Mouse (Mus musculus) heart, embryonic 13.5 days (tissue): ENCODE measurements at regions not wholly inside any gene's neighbourhood (a gene's known extent, or its start where the extent isn't known, plus 50 kb on each side); places are given as distances from the start of the nearest gene placed in this dataset.

Experiments
- ATAC-seq: fragments of 200-750 bp; cut with Nextera tagmentation; 2 replicates; pipeline ENCODE4 v1.8.0; 2017; ENCODE audit warnings: moderate TSS enrichment; ENCODE audit not compliant: insufficient number of reproducible peaks, low FRiP score, low TSS enrichment; ENCODE audit errors: extremely low read depth
- H3K27ac ChIP-seq: fragments of 300-500 bp; sonication (generic); replicated peaks from 2 replicates; pipeline ENCODE4 v1.5.1; 2015; ENCODE audit warnings: moderate library complexity, mild to moderate bottlenecking, inconsistent platforms
- H3K27me3 ChIP-seq: fragments of 300-500 bp; sonication (generic); replicated peaks from 2 replicates; pipeline ENCODE4 v1.6.1; 2015; ENCODE audit warnings: mild to moderate bottlenecking, inconsistent platforms
- H3K36me3 ChIP-seq: fragments of 300-500 bp; sonication (generic); 2 replicates; pipeline ENCODE4 v1.6.1; 2015; ENCODE audit warnings: mild to moderate bottlenecking, inconsistent platforms
- H3K4me1 ChIP-seq: fragments of 300-500 bp; sonication (generic); 2 replicates; pipeline ENCODE4 v1.6.1; 2015; ENCODE audit warnings: inconsistent platforms
- H3K4me2 ChIP-seq: fragments of 300-500 bp; sonication (generic); 2 replicates; pipeline ENCODE4 v1.6.1; 2015; ENCODE audit warnings: inconsistent platforms, mild to moderate bottlenecking, moderate library complexity
- H3K4me3 ChIP-seq: fragments of 300-500 bp; sonication (generic); 2 replicates; pipeline ENCODE4 v1.5.1; 2015; ENCODE audit warnings: moderate library complexity, mild to moderate bottlenecking, inconsistent platforms
- H3K9ac ChIP-seq: fragments of 300-500 bp; sonication (generic); 2 replicates; pipeline ENCODE4 v1.6.1; 2015; ENCODE audit warnings: inconsistent platforms, mild to moderate bottlenecking, moderate library complexity
- H3K9me3 ChIP-seq: fragments of 300-500 bp; sonication (generic); 2 replicates; pipeline ENCODE4 v1.6.1; 2016; ENCODE audit warnings: inconsistent platforms
- WGBS: fragments of 180-500 bp; shearing (Covaris S2); methylation state at CpG from one replicate; pipeline ENCODE4 v1.1.7; 2015; ENCODE audit warnings: mixed read lengths; 5-methylcytosine and 5-hydroxymethylcytosine counted together

GRCm38 (mm10) chr8:8426201-8426600, 234.8 kb downstream of the Efnb2 start:
- WGBS, result 63% methylated on average over 4 of the region's 4 CpGs
- Histone ChIP-seq H3K36me3 (no peaks in the 10 kb centered on the region), H3K27me3 (no peaks in the 10 kb centered on the region), H3K4me3 (no peak overlapping the region), H3K9me3 (no peaks in the 10 kb centered on the region), H3K9ac (no peak overlapping the region), H3K4me1 (peaks cover 7% of the 10 kb centered on the region; the same call in 1 of the 2 replicates), H3K4me2 (no peak overlapping the region), H3K27ac (no peak overlapping the region)
- ATAC-seq, result no peak

- Histone ChIP-seq H3K27ac (no peak overlapping the region), H3K9ac (no peak overlapping the region)
Observed at GRCm38 (mm10) chr8:8423443-8423842, 237.6 kb downstream of the Efnb2 start.

GRCm38 (mm10) chr8:8421713-8422112, 239.3 kb downstream of the Efnb2 start:
- WGBS, result 52% methylated on average over 5 of the region's 5 CpGs
- H3K27me3 ChIP-seq, result no peaks in the 10 kb centered on the region
- no peak for ATAC-seq
- no peak overlapping the region for H3K27ac ChIP-seq
- no peak overlapping the region for H3K4me3 ChIP-seq
- H3K4me1 ChIP-seq, result peaks cover 10% of the 10 kb centered on the region
- no peaks in the 10 kb centered on the region for H3K36me3 ChIP-seq
- no peak overlapping the region for H3K4me2 ChIP-seq
- no peaks in the 10 kb centered on the region for H3K9me3 ChIP-seq
- no peak overlapping the region for H3K9ac ChIP-seq

More at GRCm38 (mm10) chr8:8423443-8423842, 237.6 kb downstream of the Efnb2 start:
- Histone ChIP-seq H3K27me3 (no peaks in the 10 kb centered on the region), H3K36me3 (no peaks in the 10 kb centered on the region), H3K4me1 (peaks cover 10% of the 10 kb centered on the region), H3K4me2 (no peak overlapping the region), H3K9me3 (no peaks in the 10 kb centered on the region), H3K4me3 (no peak overlapping the region)
- 85% methylated on average over 2 of the region's 2 CpGs for WGBS
- no peak for ATAC-seq

- no peak for ATAC-seq
- H3K4me2 ChIP-seq, result no peak overlapping the region
- H3K4me3 ChIP-seq, result no peak overlapping the region
- no peak overlapping the region for H3K27ac ChIP-seq
- no peak overlapping the region for H3K9ac ChIP-seq
- H3K36me3 ChIP-seq, result no peaks in the 10 kb centered on the region
- no peaks in the 10 kb centered on the region for H3K9me3 ChIP-seq
- whole genome bisulfite sequencing, result 73% methylated on average over 15 of the region's 15 CpGs
- peaks cover 13% of the 10 kb centered on the region for H3K4me1 ChIP-seq
- no peaks in the 10 kb centered on the region for H3K27me3 ChIP-seq
Observed at GRCm38 (mm10) chr8:8419360-8420330, 241.4 kb downstream of the Efnb2 start.

- peaks cover 13% of the 10 kb centered on the region for H3K4me1 ChIP-seq
- H3K4me2 ChIP-seq, result no peak overlapping the region
- 84% methylated on average over 6 of the region's 6 CpGs for WGBS
- no peaks in the 10 kb centered on the region for H3K36me3 ChIP-seq
- no peak overlapping the region for H3K4me3 ChIP-seq
- no peaks in the 10 kb centered on the region for H3K27me3 ChIP-seq
- no peak overlapping the region for H3K27ac ChIP-seq
- H3K9me3 ChIP-seq, result no peaks in the 10 kb centered on the region
- no peak for ATAC-seq
- no peak overlapping the region for H3K9ac ChIP-seq
Observed at GRCm38 (mm10) chr8:8418929-8419328, 242.1 kb downstream of the Efnb2 start.

GRCm38 (mm10) chr8:8418525-8418924, 242.5 kb downstream of the Efnb2 start:
- H3K9me3 ChIP-seq, result no peaks in the 10 kb centered on the region
- no peak overlapping the region for H3K4me2 ChIP-seq
- H3K9ac ChIP-seq, result no peak overlapping the region
- no peak overlapping the region for H3K4me3 ChIP-seq
- 77% methylated on average over 2 of the region's 2 CpGs for WGBS
- no peak for ATAC-seq
- H3K4me1 ChIP-seq, result peaks cover 13% of the 10 kb centered on the region
- no peaks in the 10 kb centered on the region for H3K27me3 ChIP-seq
- H3K27ac ChIP-seq, result no peak overlapping the region
- no peaks in the 10 kb centered on the region for H3K36me3 ChIP-seq

GRCm38 (mm10) chr8:8416092-8416701, 244.8 kb downstream of the Efnb2 start:
- H3K4me2 ChIP-seq, result no peak overlapping the region
- H3K27ac ChIP-seq, result no peak overlapping the region
- WGBS, result 50% methylated on average over 10 of the region's 10 CpGs
- no peak overlapping the region for H3K9ac ChIP-seq
- H3K9me3 ChIP-seq, result no peaks in the 10 kb centered on the region
- no peak overlapping the region for H3K4me3 ChIP-seq
- ATAC-seq, result no peak
- peaks cover 6% of the 10 kb centered on the region; the same call in 1 of the 2 replicates for H3K4me1 ChIP-seq
- H3K27me3 ChIP-seq, result no peaks in the 10 kb centered on the region
- no peaks in the 10 kb centered on the region for H3K36me3 ChIP-seq

- Histone ChIP-seq H3K27me3 (no peaks in the 10 kb centered on the region), H3K4me2 (no peak overlapping the region), H3K9ac (no peak overlapping the region), H3K4me3 (no peak overlapping the region), H3K9me3 (no peaks in the 10 kb centered on the region), H3K4me1 (no peaks in the 10 kb centered on the region), H3K27ac (no peak overlapping the region), H3K36me3 (no peaks in the 10 kb centered on the region)
- 60% methylated on average over 3 of the region's 3 CpGs for WGBS
- ATAC-seq, result no peak; the same call in 1 of the 2 replicates
Observed at GRCm38 (mm10) chr8:8407357-8407756, 253.7 kb downstream of the Efnb2 start.

- Histone ChIP-seq H3K27ac (no peak overlapping the region), H3K4me2 (no peak overlapping the region), H3K4me1 (0 out of 2 replicates have a peak, but pooled peaks cover 4% of the 10 kb centered on the region), H3K27me3 (no peaks in the 10 kb centered on the region), H3K4me3 (no peak overlapping the region), H3K36me3 (no peaks in the 10 kb centered on the region), H3K9me3 (no peaks in the 10 kb centered on the region), H3K9ac (no peak overlapping the region)
- 80% methylated on average over 3 of the region's 3 CpGs for WGBS
- no peak for ATAC-seq
Observed at GRCm38 (mm10) chr8:8403410-8403809, 257.6 kb downstream of the Efnb2 start.

- WGBS, result 74% methylated on average over 5 of the region's 5 CpGs
- no peak for ATAC-seq
Observed at GRCm38 (mm10) chr8:8392303-8392702, 268.7 kb downstream of the Efnb2 start.

GRCm38 (mm10) chr8:8391321-8391720, 269.7 kb downstream of the Efnb2 start:
- 73% methylated on average over 9 of the region's 9 CpGs for WGBS
- ATAC-seq, result no peak
- H3K9me3 ChIP-seq, result no peaks in the 10 kb centered on the region
- H3K4me3 ChIP-seq, result no peak overlapping the region
- H3K9ac ChIP-seq, result no peak overlapping the region
- no peaks in the 10 kb centered on the region for H3K36me3 ChIP-seq
- H3K4me1 ChIP-seq, result no peaks in the 10 kb centered on the region
- no peaks in the 10 kb centered on the region for H3K27me3 ChIP-seq
- no peak overlapping the region for H3K4me2 ChIP-seq
- H3K27ac ChIP-seq, result no peak overlapping the region

More at GRCm38 (mm10) chr8:8392303-8392702, 268.7 kb downstream of the Efnb2 start:
- Histone ChIP-seq H3K36me3 (no peaks in the 10 kb centered on the region), H3K9ac (no peak overlapping the region), H3K4me2 (no peak overlapping the region), H3K9me3 (no peaks in the 10 kb centered on the region), H3K27me3 (no peaks in the 10 kb centered on the region), H3K27ac (no peak overlapping the region), H3K4me1 (no peaks in the 10 kb centered on the region), H3K4me3 (no peak overlapping the region)
